Mouse (Mus musculus) right cerebral cortex, postnatal 14 days (tissue): ENCODE measurements around the gene Gm21820.
"Not testable (repeated sequence)": the region's sequence is repeated elsewhere in the genome, so short reads cannot be mapped to it uniquely, and the experiment has no call there.

Source experiments
- DNase-seq: peaks from one replicate; pipeline ENCODE4 v3.0.0; 2022

The Gm21820 gene

GRCm38 (mm10) chrY:5249341-5249740 lies at the start of gene Gm21820:
Gene Gm21820 (minus strand): TSS chrY:5249441.
- not testable (repeated sequence) for DNase-seq
